Mouse (Mus musculus): ENCODE data around the gene Fgf7.

Fgf7 gene

GRCm38 (mm10) chr2:126034379-126035005 is at the start of gene Fgf7:
Fgf7 (plus strand) TSS chr2:126034658.
- DNase-seq (ENCODE audit: low read depth), result no peak

GRCm38 (mm10) chr2:126002291-126002690 is 32.2 kb upstream of the Fgf7 start:
- DNase-seq (ENCODE audit: low read depth), result no peak

DNA sequence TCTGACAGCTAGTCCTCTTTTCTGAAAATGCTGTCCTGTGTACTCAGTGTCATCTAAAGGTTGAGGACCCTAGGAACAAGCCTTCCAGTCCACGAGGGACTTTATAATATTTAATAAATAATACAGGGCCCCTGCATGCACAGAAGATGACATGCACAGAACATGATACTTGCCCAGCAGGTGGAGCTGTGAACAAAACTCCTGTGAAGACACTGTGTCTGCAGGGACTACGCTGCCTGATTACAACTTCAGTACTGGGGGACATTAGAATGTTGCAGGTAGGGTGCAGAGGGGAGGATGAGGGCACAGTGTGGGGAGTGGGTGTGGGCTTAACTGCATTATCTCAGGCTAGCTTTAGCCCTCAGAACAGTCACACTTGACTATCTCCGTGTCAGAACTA is 28.4 kb upstream of the Fgf7 start:
- peak; percentile 66 for DNase-seq (ENCODE audit: low read depth)

DNA sequence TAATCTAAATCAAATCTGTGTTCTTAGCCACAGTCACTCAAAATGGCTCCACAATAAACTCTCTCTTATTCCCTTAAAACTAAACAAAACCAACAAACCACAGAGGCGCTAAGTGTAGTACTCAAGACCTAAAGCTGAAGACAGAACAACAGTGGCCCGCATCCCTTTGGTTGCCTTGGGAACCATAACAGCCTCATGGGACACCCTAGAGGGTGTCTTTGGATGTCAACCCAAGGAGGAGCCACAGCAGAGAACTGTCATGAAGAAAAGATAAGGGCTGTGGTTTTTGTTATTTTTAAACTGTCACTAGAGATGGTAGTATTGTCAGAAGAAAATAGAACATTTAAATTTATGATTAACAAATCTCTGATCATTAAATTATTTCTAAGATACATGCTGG is 27.7 kb upstream of the Fgf7 start:
- DNase-seq (ENCODE audit: low read depth), result no peak

DNA sequence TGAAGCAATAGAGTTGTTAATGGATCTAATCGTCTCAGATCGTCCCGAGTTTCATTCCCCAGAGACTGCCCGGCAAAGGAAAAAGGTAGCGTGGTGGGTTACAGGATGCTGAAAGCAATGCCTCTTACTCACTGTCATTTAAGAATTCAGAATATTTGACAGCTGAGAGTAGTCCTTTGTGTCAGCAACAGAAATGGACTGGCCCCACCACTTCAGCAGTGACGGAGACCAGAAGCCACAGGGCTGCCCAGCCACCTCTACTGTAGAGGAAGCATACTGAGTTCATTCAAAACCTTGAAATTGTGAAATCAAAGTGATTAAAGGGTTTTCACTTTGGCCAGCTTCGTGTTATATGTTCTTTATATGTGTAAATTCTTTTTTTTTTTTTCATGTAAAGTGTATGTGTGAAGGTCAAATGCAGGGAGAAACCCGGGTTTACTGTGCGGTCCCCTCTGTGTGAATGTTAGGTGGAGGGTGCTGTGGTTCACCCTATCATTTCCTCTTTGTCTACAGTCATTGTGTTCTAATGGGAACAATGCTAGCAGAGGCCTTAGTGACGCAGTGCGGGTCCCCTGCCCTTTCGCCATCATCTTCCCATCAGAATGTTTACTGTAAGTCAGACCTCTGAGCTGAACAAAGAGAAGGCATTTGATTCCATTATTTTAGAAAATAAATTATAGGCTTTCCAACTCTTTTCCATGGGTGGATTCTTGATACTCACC is 19.3 kb upstream of the Fgf7 start:
- DNase-seq (ENCODE audit: low read depth), result peak; percentile 48

DNA sequence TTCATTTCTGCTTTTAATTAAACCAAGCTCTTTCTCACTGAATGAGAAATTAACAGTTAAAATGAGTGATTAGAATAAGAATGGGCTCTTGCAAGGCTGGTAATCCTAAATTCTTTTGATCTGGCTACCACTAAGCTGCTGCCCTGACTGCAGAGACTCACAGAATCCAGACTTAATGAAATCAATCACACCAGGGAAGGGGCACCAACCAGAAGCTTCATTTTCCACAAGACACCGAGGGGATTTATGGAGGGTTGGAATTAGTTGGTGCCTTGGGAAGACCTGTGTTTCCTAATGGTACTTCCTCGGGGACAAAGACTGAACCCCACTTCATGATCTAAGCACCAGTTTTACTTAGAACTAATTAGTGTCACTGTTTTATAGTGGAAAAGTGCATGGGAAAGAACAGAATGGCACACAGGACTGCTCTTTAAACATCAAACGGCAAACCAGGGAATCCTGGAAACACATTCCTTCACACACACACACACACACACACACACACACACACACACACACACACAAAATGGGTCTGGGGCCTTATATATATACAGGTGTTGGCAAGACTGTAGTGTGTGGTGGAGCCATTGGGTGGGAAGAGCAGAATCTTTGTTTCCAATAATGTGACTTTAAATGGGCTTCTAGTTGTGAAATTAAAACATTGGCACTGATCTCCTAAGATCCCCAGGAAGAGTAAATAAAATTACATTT is 18.5 kb upstream of the Fgf7 start:
- DNase-seq (ENCODE audit: low read depth), result no peak

GRCm38 (mm10) chr2:126031186-126031900 is 3.1 kb upstream of the Fgf7 start:
- peak; percentile 64 for DNase-seq (ENCODE audit: low read depth)

DNA sequence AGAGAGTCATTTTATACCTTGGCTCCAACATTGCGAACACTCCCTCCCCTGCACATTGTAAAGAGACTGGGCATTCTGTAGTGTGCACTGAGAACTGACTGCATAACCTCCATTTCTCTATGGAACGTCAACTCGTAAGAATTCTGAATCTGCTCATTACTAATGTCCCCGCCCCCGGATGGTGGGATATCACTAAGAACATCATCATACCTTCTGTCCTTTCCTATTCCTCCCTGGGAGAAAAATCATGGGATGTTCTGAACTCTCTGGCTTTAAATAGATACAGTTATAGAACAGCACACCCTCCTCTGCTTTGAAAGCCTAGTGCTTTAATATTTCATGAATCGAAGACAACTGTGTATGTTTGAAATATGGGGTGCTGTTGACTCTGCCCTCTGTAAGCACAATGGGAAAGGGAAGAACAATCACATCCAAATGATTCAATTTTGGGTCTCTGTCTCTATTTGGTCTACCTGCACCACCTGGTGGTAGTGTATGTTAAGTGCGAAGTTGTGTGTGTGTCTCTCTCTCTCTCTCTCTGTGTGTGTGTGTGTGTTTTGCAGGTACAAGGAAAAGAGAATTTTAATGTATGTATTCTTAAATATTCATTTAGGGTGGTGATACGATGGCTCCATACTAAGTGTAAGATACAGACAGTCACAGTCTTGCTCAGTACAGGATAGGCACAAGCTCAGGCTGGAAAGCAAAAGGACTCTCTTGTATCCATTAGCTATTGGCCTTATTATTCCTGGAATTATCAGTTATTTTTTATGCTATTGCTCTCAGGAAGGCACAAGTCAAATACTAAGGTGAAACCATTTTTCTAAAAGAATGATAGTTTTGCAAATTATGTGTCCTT is 1.1 kb upstream of the Fgf7 start:
- peak; percentile 55 for DNase-seq (ENCODE audit: low read depth)

GRCm38 (mm10) chr2:126035013-126035770 is 734 bp downstream of the Fgf7 start:
- DNase-seq (ENCODE audit: low read depth), result no peak

GRCm38 (mm10) chr2:126036121-126036520 is 1.7 kb downstream of the Fgf7 start:
- DNase-seq (ENCODE audit: low read depth), result no peak

- DNase-seq (ENCODE audit: low read depth), result no peak
Observed at GRCm38 (mm10) chr2:126038221-126039000, 4.0 kb downstream of the Fgf7 start.

GRCm38 (mm10) chr2:126039414-126039891 is 5.0 kb downstream of the Fgf7 start:
- no peak for DNase-seq (ENCODE audit: low read depth)

GRCm38 (mm10) chr2:126040651-126041050 is 6.2 kb downstream of the Fgf7 start:
- DNase-seq (ENCODE audit: low read depth), result no peak

- DNase-seq (ENCODE audit: low read depth), result no peak
Observed at GRCm38 (mm10) chr2:126041237-126041636, 6.8 kb downstream of the Fgf7 start.

DNA sequence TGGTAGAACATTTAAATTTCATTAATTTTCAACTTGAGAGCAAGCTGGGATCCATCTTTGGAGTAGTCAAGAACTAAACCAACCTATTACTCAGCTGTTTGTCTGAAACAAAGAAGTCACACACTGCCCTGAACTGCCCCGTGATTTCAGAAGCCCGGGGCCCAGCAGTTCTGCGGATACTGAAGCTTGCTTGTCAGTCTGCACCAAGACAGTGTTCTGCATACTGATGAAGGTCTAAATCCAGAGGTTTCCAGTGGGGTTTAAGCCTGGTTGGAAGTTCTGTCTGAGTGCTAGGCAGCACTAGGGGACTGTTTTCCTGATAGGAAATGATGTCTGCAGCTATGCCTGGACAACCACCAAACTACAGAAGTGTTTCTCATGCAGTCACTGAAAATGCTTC is 8.2 kb downstream of the Fgf7 start:
- no peak for DNase-seq (ENCODE audit: low read depth)

DNA sequence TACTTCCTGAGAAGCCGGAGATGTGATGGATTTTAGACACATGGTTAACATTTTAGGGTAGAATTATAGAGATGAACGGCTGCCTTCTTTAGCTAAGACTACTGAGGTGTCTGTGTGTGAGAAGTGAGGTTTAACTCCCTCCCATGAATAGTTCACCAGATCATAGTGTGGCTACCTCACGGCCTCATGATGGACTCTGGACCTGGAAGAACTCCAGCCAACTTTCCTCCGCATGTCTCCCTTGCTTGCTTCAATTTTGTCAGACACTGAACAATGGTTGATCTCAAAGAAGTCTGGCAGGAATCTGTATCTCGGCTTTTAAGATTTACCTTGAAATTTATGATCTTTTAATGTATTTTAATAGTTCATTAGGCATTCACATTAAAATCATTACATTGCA is 11.2 kb downstream of the Fgf7 start:
- DNase-seq (ENCODE audit: low read depth), result no peak

DNA sequence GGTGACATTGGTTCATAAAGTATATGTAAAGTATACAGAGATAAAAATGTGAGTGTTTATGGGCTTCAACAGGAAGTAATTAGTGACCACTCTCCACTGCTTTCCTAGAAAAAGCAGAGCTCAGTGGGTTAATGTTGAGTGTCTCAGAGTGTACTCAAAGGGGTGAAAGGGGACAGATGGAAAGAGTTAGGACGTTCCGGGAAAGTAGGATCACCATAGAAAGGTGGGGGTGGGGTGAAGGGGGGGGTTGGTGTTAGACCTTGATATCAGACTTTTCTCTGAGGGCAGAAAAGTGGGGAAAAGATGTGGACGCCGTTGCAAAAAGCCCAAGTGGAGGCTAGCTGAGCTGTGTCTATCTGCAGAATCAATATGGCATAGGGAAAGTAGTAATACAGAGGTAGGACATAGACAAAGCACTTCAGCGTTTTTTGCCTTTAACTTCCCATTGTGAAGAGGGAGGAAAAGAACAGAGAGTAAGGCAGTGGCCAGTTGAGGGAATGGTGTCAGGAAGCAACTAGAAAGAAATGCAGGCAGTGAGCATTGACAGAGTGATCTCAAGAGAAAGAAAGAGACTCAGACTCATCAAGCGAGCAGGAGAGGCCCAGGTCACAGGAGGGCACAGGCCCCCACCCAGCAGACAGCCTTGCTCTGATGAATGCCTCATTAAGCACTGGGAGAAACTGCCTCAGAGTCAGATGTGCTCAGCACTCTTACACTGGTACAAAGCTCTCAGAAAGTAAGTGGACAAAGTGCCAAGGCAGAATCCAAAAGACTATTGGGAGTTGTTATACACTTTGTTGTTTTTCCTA is 18.5 kb downstream of the Fgf7 start:
- no peak for DNase-seq (ENCODE audit: low read depth)

- no peak for DNase-seq (ENCODE audit: low read depth)
Observed at GRCm38 (mm10) chr2:126053657-126054056, 19.2 kb downstream of the Fgf7 start.

DNA sequence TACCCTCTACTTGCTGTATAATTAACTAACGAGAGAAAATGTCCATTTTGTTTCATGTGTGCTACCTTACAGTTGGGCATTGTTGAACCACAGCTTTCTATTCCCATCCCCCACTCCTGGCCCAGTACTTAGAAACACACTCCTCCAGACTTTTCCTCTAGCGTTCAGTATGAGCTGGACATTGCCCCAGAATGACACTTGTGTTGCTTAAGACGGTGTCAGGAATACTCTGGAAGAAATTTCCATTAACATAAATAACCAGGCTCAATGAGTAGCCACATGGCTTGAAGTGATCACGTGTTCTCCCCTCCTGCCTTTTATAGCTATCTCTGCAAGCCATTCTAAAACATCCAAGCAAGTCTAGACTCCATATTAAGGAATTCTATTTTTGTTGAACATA is 26.1 kb downstream of the Fgf7 start:
- DNase-seq (ENCODE audit: low read depth), result no peak

Data from 416B (cell line).